Mouse (Mus musculus) thymus, adult 2 months (tissue): ENCODE measurements around the gene Grxcr1.

Source experiments
- CTCF ChIP-seq: fragments of 200-500 bp; IDR thresholded peaks from 2 replicates; pipeline ENCODE4 v1.5.1; 2012; ENCODE audit warnings: mild to moderate bottlenecking, control low read depth, low read length, moderate library complexity, borderline replicate concordance; ENCODE audit not compliant: control insufficient read depth, poor library complexity, insufficient read depth; ENCODE audit errors: extremely low read depth
- POLR2A ChIP-seq: fragments of 200-500 bp; IDR thresholded peaks from 2 replicates; pipeline ENCODE4 v1.6.1; 2012; ENCODE audit warnings: mild to moderate bottlenecking, low read length, control low read depth, moderate library complexity; ENCODE audit not compliant: control insufficient read depth, poor library complexity, insufficient read depth; ENCODE audit errors: extremely low read depth

DNA sequence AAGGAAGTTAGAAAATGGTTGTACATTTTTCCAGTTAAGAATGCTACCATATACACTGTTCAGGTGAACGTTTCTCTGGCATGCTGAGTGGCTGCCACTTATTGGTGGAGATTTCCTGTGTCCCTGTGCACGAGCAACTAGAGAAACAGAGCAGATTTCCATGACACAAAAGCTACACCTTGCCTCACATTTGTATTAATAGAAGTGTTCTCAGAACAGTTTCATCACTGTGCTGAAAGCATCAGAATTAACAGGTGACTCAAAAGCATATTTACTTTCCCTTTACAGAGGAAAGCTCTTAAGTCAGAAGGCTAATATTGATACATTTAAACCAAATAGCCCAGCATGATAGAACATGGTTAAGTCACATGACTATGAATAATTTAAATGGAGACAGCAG is 130.9 kb downstream of the Grxcr1 start:
- TF ChIP-seq CTCF (no peak), POLR2A (no peak)
